Mouse (Mus musculus): ENCODE data around the gene Hmbs. TPM values are rescaled to one million over a fixed set of nuclear protein-coding genes. Genes with fewer than 3 reads are reported as not detected.

Hmbs gene
- polyA plus RNA-seq, 2 experiments: 60.1 to 102 TPM

GRCm38 (mm10) chr9:44288076-44288958 is 55.7 kb downstream of the Hmbs start, which contains the start of gene Abcg4:
TSS of gene Abcg4 (minus strand) at chr9:44288615.
- peak within 1 kb of the TSS; percentile 63 for H3K4me3 ChIP-seq (replicated peaks; ENCODE audit: low read length)
- 3% methylated on average over 25 of the region's 38 CpGs for WGBS
- peaks cover 11% of the 10 kb centered on the region for H3K4me1 ChIP-seq (ENCODE audit: control insufficient read depth, insufficient read depth, low read length)
- DNase-seq (ENCODE audit: low spot score) (no peak), ATAC-seq (ENCODE audit: low FRiP score, low read depth) (peak; percentile 36; the same call in 1 of the 2 replicates)
- H3K36me3 ChIP-seq (ENCODE audit: control insufficient read depth, insufficient read depth, low read length): peaks cover 23% of the 10 kb centered on the region
- H3K9me3 ChIP-seq (ENCODE audit: control insufficient read depth, low read length): no peaks in the 10 kb centered on the region
- peak within 1 kb of the TSS; percentile 84 for H3K4me2 ChIP-seq (replicated peaks; ENCODE audit: low read depth, low read length, severe bottlenecking)
- peak within 1 kb of the TSS; percentile 76 for H3K9ac ChIP-seq (ENCODE audit: low read depth, low read length, severe bottlenecking)
- TF ChIP-seq POLR2A (IDR thresholded peaks at IDR 0.05; ENCODE audit: borderline replicate concordance, extremely low read depth, insufficient read depth, insufficient read length): no peak
- H3K27me3 ChIP-seq (ENCODE audit: control insufficient read depth, insufficient read depth, low read length): no peaks in the 10 kb centered on the region
- H3K27ac ChIP-seq (replicated peaks; ENCODE audit: low read depth, low read length): no peak within 1 kb of the TSS

DNA sequence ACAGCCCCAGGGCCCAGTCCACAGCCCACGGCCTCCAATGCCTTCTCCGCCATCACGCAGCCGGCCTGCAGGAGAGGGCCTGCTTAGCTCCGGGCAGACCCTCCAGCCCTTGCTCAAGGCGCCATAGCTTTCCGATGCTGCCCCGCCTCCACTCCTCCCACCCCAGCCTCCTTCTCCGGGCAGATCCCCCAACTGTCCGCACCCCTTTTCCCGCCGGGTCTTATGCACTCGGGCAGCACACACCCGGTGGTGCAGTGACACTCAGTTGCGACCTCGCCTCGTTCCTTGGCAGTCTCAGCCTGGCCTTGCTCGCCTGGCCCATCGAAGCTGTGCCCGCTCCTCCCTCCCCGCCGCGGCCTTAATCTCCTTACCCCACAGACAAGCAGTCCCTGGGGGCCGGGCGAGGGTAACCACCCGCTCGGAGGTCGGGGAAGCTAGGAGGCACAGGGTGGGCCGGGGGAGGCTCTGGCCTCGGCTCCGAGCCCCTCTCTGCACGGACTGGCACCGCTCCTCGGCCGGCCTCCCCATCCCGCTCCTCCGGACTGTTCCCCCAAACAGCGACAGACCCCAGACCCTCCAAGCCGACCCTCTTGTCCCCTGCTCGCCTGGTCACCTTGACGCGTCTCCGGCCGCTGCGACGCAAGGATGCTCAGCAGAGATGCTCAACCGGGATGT is 56.5 kb downstream of the Hmbs start:
- H3K9ac ChIP-seq (ENCODE audit: low read depth, low read length, severe bottlenecking): peak overlapping the region; percentile 76
- H3K27me3 ChIP-seq (ENCODE audit: control insufficient read depth, insufficient read depth, low read length): no peaks in the 10 kb centered on the region
- peak; percentile 44 for ATAC-seq (ENCODE audit: low FRiP score, low read depth)
- H3K27ac ChIP-seq (replicated peaks; ENCODE audit: low read depth, low read length): no peak overlapping the region
- no peak for DNase-seq (ENCODE audit: low spot score)
- H3K4me3 ChIP-seq (replicated peaks; ENCODE audit: low read length): peak overlapping the region; percentile 63
- H3K36me3 ChIP-seq (ENCODE audit: control insufficient read depth, insufficient read depth, low read length): peaks cover 15% of the 10 kb centered on the region
- H3K4me2 ChIP-seq (replicated peaks; ENCODE audit: low read depth, low read length, severe bottlenecking): peak overlapping the region; percentile 84
- no peaks in the 10 kb centered on the region for H3K9me3 ChIP-seq (ENCODE audit: control insufficient read depth, low read length)
- WGBS: under 1% methylated on average over 34 of the region's 47 CpGs
- peaks cover 11% of the 10 kb centered on the region for H3K4me1 ChIP-seq (ENCODE audit: control insufficient read depth, insufficient read depth, low read length)
- no peak for TF ChIP-seq POLR2A (IDR thresholded peaks at IDR 0.05; ENCODE audit: borderline replicate concordance, extremely low read depth, insufficient read depth, insufficient read length)

DNA sequence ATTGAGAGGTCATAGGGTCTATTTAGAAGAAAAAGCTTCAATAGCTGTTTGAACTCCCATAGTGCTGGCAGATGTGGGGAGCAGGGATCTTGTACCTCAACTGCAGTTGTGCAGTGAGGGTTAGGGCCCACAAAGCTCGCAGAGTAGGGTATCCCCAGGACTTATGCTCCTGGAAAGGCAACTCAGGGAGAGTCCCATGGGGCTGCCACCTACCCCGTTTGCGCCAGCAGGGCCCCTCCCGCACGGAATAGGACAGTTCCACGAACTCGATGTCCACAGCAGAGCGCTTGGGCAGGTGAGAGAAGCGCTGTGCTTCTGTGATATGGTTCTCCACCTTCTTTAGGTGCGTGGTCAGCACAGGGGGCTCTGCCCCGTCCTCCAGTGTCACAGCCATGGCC is 57.0 kb downstream of the Hmbs start:
- no peak for TF ChIP-seq POLR2A (IDR thresholded peaks at IDR 0.05; ENCODE audit: borderline replicate concordance, extremely low read depth, insufficient read depth, insufficient read length)
- ATAC-seq (ENCODE audit: low FRiP score, low read depth) (no peak), DNase-seq (ENCODE audit: low spot score) (no peak)
- Histone ChIP-seq H3K4me2 (replicated peaks; ENCODE audit: low read depth, low read length, severe bottlenecking) (peak overlapping the region; percentile 84), H3K27me3 (ENCODE audit: control insufficient read depth, insufficient read depth, low read length) (no peaks in the 10 kb centered on the region), H3K4me1 (ENCODE audit: control insufficient read depth, insufficient read depth, low read length) (peaks cover 11% of the 10 kb centered on the region), H3K9me3 (ENCODE audit: control insufficient read depth, low read length) (no peaks in the 10 kb centered on the region), H3K4me3 (replicated peaks; ENCODE audit: low read length) (peak overlapping the region; percentile 63), H3K9ac (ENCODE audit: low read depth, low read length, severe bottlenecking) (peak overlapping the region; percentile 76), H3K36me3 (ENCODE audit: control insufficient read depth, insufficient read depth, low read length) (peaks cover 13% of the 10 kb centered on the region), H3K27ac (replicated peaks; ENCODE audit: low read depth, low read length) (no peak overlapping the region)
- WGBS: 3% methylated on average over 11 of the region's 11 CpGs

Small RNA genes lying within 50 kb of the gene (microRNA-seq; reads per million reads assigned to microRNA genes)
- gene Gm44335: not detected

Other genes with a start within 250 kb of the Hmbs start
- 0.08 and 0.29 TPM in 2 replicates for gene Mfrp, start 242.5 kb downstream of the Hmbs start, polyA plus RNA-seq (2012; rRNA removed)
- 0.18 and 0.37 TPM in 2 replicates for gene Mfrp, start 242.5 kb downstream of the Hmbs start, polyA plus RNA-seq (2014; fragmentation: Nextera tagmentation; extraction: Ambion mirVana)
- gene C1qtnf5, start 237.0 kb downstream of the Hmbs start, polyA plus RNA-seq (2012; rRNA removed): 10.0 and 12.7 TPM in 2 replicates
- 6.9 and 7.5 TPM in 2 replicates for gene C1qtnf5, start 237.0 kb downstream of the Hmbs start, polyA plus RNA-seq (2014; fragmentation: Nextera tagmentation; extraction: Ambion mirVana)
- 0.41 and 0.49 TPM in 2 replicates for gene Gm49380, start 230.7 kb downstream of the Hmbs start, polyA plus RNA-seq (2012; rRNA removed)
- gene Gm49380, start 230.7 kb downstream of the Hmbs start, polyA plus RNA-seq (2014; fragmentation: Nextera tagmentation; extraction: Ambion mirVana): 0.23 and 0.65 TPM in 2 replicates
- 56.1 and 80.2 TPM in 2 replicates for gene Rnf26, start 230.7 kb downstream of the Hmbs start, polyA plus RNA-seq (2012; rRNA removed)
- gene Rnf26, start 230.7 kb downstream of the Hmbs start, polyA plus RNA-seq (2014; fragmentation: Nextera tagmentation; extraction: Ambion mirVana): 74.0 and 81.0 TPM in 2 replicates
- gene Mcam, start 209.8 kb downstream of the Hmbs start, polyA plus RNA-seq (2012; rRNA removed): 82.8 and 101 TPM in 2 replicates
- gene Mcam, start 209.8 kb downstream of the Hmbs start, polyA plus RNA-seq (2014; fragmentation: Nextera tagmentation; extraction: Ambion mirVana): 44.2 and 46.3 TPM in 2 replicates
- 18.3 and 21.0 TPM in 2 replicates for gene Cbl, start 110.2 kb downstream of the Hmbs start, polyA plus RNA-seq (2012; rRNA removed)
- gene Cbl, start 110.2 kb downstream of the Hmbs start, polyA plus RNA-seq (2014; fragmentation: Nextera tagmentation; extraction: Ambion mirVana): 15.6 and 16.8 TPM in 2 replicates
- gene Ccdc153, start 103.6 kb downstream of the Hmbs start, polyA plus RNA-seq (2012; rRNA removed): not detected in 2 replicates
- gene Ccdc153, start 103.6 kb downstream of the Hmbs start, polyA plus RNA-seq (2014; fragmentation: Nextera tagmentation; extraction: Ambion mirVana): not detected in 2 replicates
- 0.13 and 0.15 TPM in 2 replicates for gene Pdzd3, start 92.8 kb downstream of the Hmbs start, polyA plus RNA-seq (2012; rRNA removed)
- gene Pdzd3, start 92.8 kb downstream of the Hmbs start, polyA plus RNA-seq (2014; fragmentation: Nextera tagmentation; extraction: Ambion mirVana): not detected in 2 replicates
- 8.6 and 10.5 TPM in 2 replicates for gene Nlrx1, start 75.6 kb downstream of the Hmbs start, polyA plus RNA-seq (2012; rRNA removed)
- gene Nlrx1, start 75.6 kb downstream of the Hmbs start, polyA plus RNA-seq (2014; fragmentation: Nextera tagmentation; extraction: Ambion mirVana): 12.6 and 13.5 TPM in 2 replicates
- gene Abcg4, start 55.6 kb downstream of the Hmbs start, polyA plus RNA-seq (2012; rRNA removed): 20.8 and 35.7 TPM in 2 replicates
- 4.8 and 5.0 TPM in 2 replicates for gene Abcg4, start 55.6 kb downstream of the Hmbs start, polyA plus RNA-seq (2014; fragmentation: Nextera tagmentation; extraction: Ambion mirVana)
- 39.4 and 46.7 TPM in 2 replicates for gene Hinfp, start 38.6 kb downstream of the Hmbs start, polyA plus RNA-seq (2012; rRNA removed)
- 18.0 and 22.0 TPM in 2 replicates for gene Hinfp, start 38.6 kb downstream of the Hmbs start, polyA plus RNA-seq (2014; fragmentation: Nextera tagmentation; extraction: Ambion mirVana)
- 19.6 and 23.1 TPM in 2 replicates for gene C2cd2l, start 23.9 kb downstream of the Hmbs start, polyA plus RNA-seq (2012; rRNA removed)
- gene C2cd2l, start 23.9 kb downstream of the Hmbs start, polyA plus RNA-seq (2014; fragmentation: Nextera tagmentation; extraction: Ambion mirVana): 7.5 and 8.0 TPM in 2 replicates
- 47.9 and 71.0 TPM in 2 replicates for gene Dpagt1, start 18.2 kb downstream of the Hmbs start, polyA plus RNA-seq (2012; rRNA removed)
- 39.4 and 39.5 TPM in 2 replicates for gene Dpagt1, start 18.2 kb downstream of the Hmbs start, polyA plus RNA-seq (2014; fragmentation: Nextera tagmentation; extraction: Ambion mirVana)
- 311 and 451 TPM in 2 replicates for gene H2afx, start 9.5 kb downstream of the Hmbs start, polyA plus RNA-seq (2012; rRNA removed)
- 256 and 275 TPM in 2 replicates for gene H2afx, start 9.5 kb downstream of the Hmbs start, polyA plus RNA-seq (2014; fragmentation: Nextera tagmentation; extraction: Ambion mirVana)
- gene Vps11, start 17.4 kb upstream of the Hmbs start, polyA plus RNA-seq (2012; rRNA removed): 28.5 and 32.9 TPM in 2 replicates
- gene Vps11, start 17.4 kb upstream of the Hmbs start, polyA plus RNA-seq (2014; fragmentation: Nextera tagmentation; extraction: Ambion mirVana): 27.8 and 29.9 TPM in 2 replicates
- gene Hyou1, start 35.3 kb upstream of the Hmbs start, polyA plus RNA-seq (2012; rRNA removed): 64.1 and 64.4 TPM in 2 replicates
- 27.5 and 28.5 TPM in 2 replicates for gene Hyou1, start 35.3 kb upstream of the Hmbs start, polyA plus RNA-seq (2014; fragmentation: Nextera tagmentation; extraction: Ambion mirVana)
- 17.5 and 21.6 TPM in 2 replicates for gene Slc37a4, start 52.6 kb upstream of the Hmbs start, polyA plus RNA-seq (2012; rRNA removed)
- 12.5 and 16.0 TPM in 2 replicates for gene Slc37a4, start 52.6 kb upstream of the Hmbs start, polyA plus RNA-seq (2014; fragmentation: Nextera tagmentation; extraction: Ambion mirVana)
- 680 and 1,089 TPM in 2 replicates for gene Rps25, start 62.9 kb upstream of the Hmbs start, polyA plus RNA-seq (2012; rRNA removed)
- gene Rps25, start 62.9 kb upstream of the Hmbs start, polyA plus RNA-seq (2014; fragmentation: Nextera tagmentation; extraction: Ambion mirVana): 2,627 and 2,837 TPM in 2 replicates
- 81.5 and 85.7 TPM in 2 replicates for gene Trappc4, start 63.4 kb upstream of the Hmbs start, polyA plus RNA-seq (2012; rRNA removed)
- 127 and 144 TPM in 2 replicates for gene Trappc4, start 63.4 kb upstream of the Hmbs start, polyA plus RNA-seq (2014; fragmentation: Nextera tagmentation; extraction: Ambion mirVana)
- gene Ccdc84, start 74.3 kb upstream of the Hmbs start, polyA plus RNA-seq (2012; rRNA removed): 54.3 and 57.3 TPM in 2 replicates
- 24.8 and 25.4 TPM in 2 replicates for gene Ccdc84, start 74.3 kb upstream of the Hmbs start, polyA plus RNA-seq (2014; fragmentation: Nextera tagmentation; extraction: Ambion mirVana)
- gene Foxr1, start 96.9 kb upstream of the Hmbs start, polyA plus RNA-seq (2012; rRNA removed): not detected in 2 replicates
- not detected in 2 replicates for gene Foxr1, start 96.9 kb upstream of the Hmbs start, polyA plus RNA-seq (2014; fragmentation: Nextera tagmentation; extraction: Ambion mirVana)
- 0.33 and 0.91 TPM in 2 replicates for gene Upk2, start 110.7 kb upstream of the Hmbs start, polyA plus RNA-seq (2012; rRNA removed)
- 0.40 TPM in 1 of 2 replicates, not detected in the other for gene Upk2, start 110.7 kb upstream of the Hmbs start, polyA plus RNA-seq (2014; fragmentation: Nextera tagmentation; extraction: Ambion mirVana)
- gene Bcl9l, start 138.6 kb upstream of the Hmbs start, polyA plus RNA-seq (2012; rRNA removed): 41.2 and 53.7 TPM in 2 replicates
- 20.5 and 22.7 TPM in 2 replicates for gene Bcl9l, start 138.6 kb upstream of the Hmbs start, polyA plus RNA-seq (2014; fragmentation: Nextera tagmentation; extraction: Ambion mirVana)
- gene Cxcr5, start 217.6 kb upstream of the Hmbs start, polyA plus RNA-seq (2012; rRNA removed): 0.10 and 0.13 TPM in 2 replicates
- gene Cxcr5, start 217.6 kb upstream of the Hmbs start, polyA plus RNA-seq (2014; fragmentation: Nextera tagmentation; extraction: Ambion mirVana): 0.30 TPM in 1 of 2 replicates, not detected in the other